Mouse (Mus musculus): Measurements from ENCODE around the gene Fbxo10. TPM values are rescaled to one million over a fixed set of nuclear protein-coding genes. Genes with fewer than 3 reads are reported as not detected.
"Not testable (repeated sequence)": the region's sequence is repeated elsewhere in the genome, so short reads cannot be mapped to it uniquely, and the experiment has no call there.

The Fbxo10 gene
- polyA plus RNA-seq, 1 experiment from 2014 or later: 9.3 TPM

- DNase-seq (ENCODE audit: low spot score) (no peak), ATAC-seq (replicated peaks; ENCODE audit: low FRiP score) (no peak)
- 82% methylated on average over 6 of the region's 6 CpGs for WGBS
- Histone ChIP-seq H3K27ac (ENCODE audit: low read depth, low read length) (no peak overlapping the region), H3K9ac (ENCODE audit: low read depth, low read length) (no peak overlapping the region), H3K36me3 (ENCODE audit: control insufficient read depth, insufficient read depth, low read length) (no peaks in the 10 kb centered on the region; the same call in 1 of the 2 replicates), H3K4me1 (replicated peaks; ENCODE audit: control insufficient read depth, insufficient read depth, low read length) (peaks cover 11% of the 10 kb centered on the region), H3K27me3 (replicated peaks; ENCODE audit: control insufficient read depth, insufficient read depth, low read length) (no peaks in the 10 kb centered on the region), H3K9me3 (ENCODE audit: control insufficient read depth, low read length) (no peaks in the 10 kb centered on the region), H3K4me2 (no peak overlapping the region), H3K4me3 (ENCODE audit: low read depth, low read length) (no peak overlapping the region)
Measured at GRCm38 (mm10) chr4:45000001-45000400, 84.4 kb downstream of the Fbxo10 start.

GRCm38 (mm10) chr4:44998071-44998470 is 86.3 kb downstream of the Fbxo10 start:
- Histone ChIP-seq H3K9me3 (ENCODE audit: control insufficient read depth, low read length) (no peaks in the 10 kb centered on the region), H3K27me3 (replicated peaks; ENCODE audit: control insufficient read depth, insufficient read depth, low read length) (no peaks in the 10 kb centered on the region), H3K9ac (ENCODE audit: low read depth, low read length) (no peak overlapping the region), H3K4me1 (replicated peaks; ENCODE audit: control insufficient read depth, insufficient read depth, low read length) (peaks cover 20% of the 10 kb centered on the region), H3K4me3 (ENCODE audit: low read depth, low read length) (no peak overlapping the region), H3K36me3 (ENCODE audit: control insufficient read depth, insufficient read depth, low read length) (peaks cover 3% of the 10 kb centered on the region), H3K4me2 (no peak overlapping the region), H3K27ac (ENCODE audit: low read depth, low read length) (no peak overlapping the region)
- DNase-seq (ENCODE audit: low spot score) (no peak), ATAC-seq (replicated peaks; ENCODE audit: low FRiP score) (no peak)
- WGBS: 76% methylated on average over 3 of the region's 3 CpGs

GRCm38 (mm10) chr4:44994776-44995175 is 89.6 kb downstream of the Fbxo10 start:
- Histone ChIP-seq H3K4me1 (replicated peaks; ENCODE audit: control insufficient read depth, insufficient read depth, low read length) (peaks cover 20% of the 10 kb centered on the region), H3K36me3 (ENCODE audit: control insufficient read depth, insufficient read depth, low read length) (peaks cover 17% of the 10 kb centered on the region), H3K27me3 (replicated peaks; ENCODE audit: control insufficient read depth, insufficient read depth, low read length) (no peaks in the 10 kb centered on the region), H3K4me3 (ENCODE audit: low read depth, low read length) (no peak overlapping the region), H3K9ac (ENCODE audit: low read depth, low read length) (no peak overlapping the region), H3K27ac (ENCODE audit: low read depth, low read length) (peak overlapping the region; percentile 70; the same call in 1 of the 2 replicates), H3K9me3 (ENCODE audit: control insufficient read depth, low read length) (no peaks in the 10 kb centered on the region), H3K4me2 (no peak overlapping the region)
- no peak for DNase-seq (ENCODE audit: low spot score)
- WGBS: 87% methylated on average over 18 of the region's 18 CpGs
- no peak for ATAC-seq (replicated peaks; ENCODE audit: low FRiP score)

GRCm38 (mm10) chr4:44993847-44994246 is 90.6 kb downstream of the Fbxo10 start:
- ATAC-seq (replicated peaks; ENCODE audit: low FRiP score) (peak; percentile 98), DNase-seq (ENCODE audit: low spot score) (no peak)
- Histone ChIP-seq H3K9me3 (ENCODE audit: control insufficient read depth, low read length) (no peaks in the 10 kb centered on the region), H3K4me2 (peak overlapping the region; percentile 46), H3K36me3 (ENCODE audit: control insufficient read depth, insufficient read depth, low read length) (peaks cover 19% of the 10 kb centered on the region), H3K27me3 (replicated peaks; ENCODE audit: control insufficient read depth, insufficient read depth, low read length) (no peaks in the 10 kb centered on the region), H3K27ac (ENCODE audit: low read depth, low read length) (peak overlapping the region; percentile 70), H3K4me3 (ENCODE audit: low read depth, low read length) (no peak overlapping the region), H3K9ac (ENCODE audit: low read depth, low read length) (peak overlapping the region; percentile 38), H3K4me1 (replicated peaks; ENCODE audit: control insufficient read depth, insufficient read depth, low read length) (peaks cover 20% of the 10 kb centered on the region)
- 53% methylated on average over 9 of the region's 9 CpGs for WGBS

GRCm38 (mm10) chr4:44993179-44993578 is 91.2 kb downstream of the Fbxo10 start:
- ATAC-seq (replicated peaks; ENCODE audit: low FRiP score); H3K4me2 ChIP-seq; H3K9me3 ChIP-seq (ENCODE audit: control insufficient read depth, low read length); DNase-seq (ENCODE audit: low spot score); H3K9ac ChIP-seq (ENCODE audit: low read depth, low read length); H3K27ac ChIP-seq (ENCODE audit: low read depth, low read length); H3K27me3 ChIP-seq (replicated peaks; ENCODE audit: control insufficient read depth, insufficient read depth, low read length); H3K4me3 ChIP-seq (ENCODE audit: low read depth, low read length): not testable (repeated sequence)
- Histone ChIP-seq H3K36me3 (ENCODE audit: control insufficient read depth, insufficient read depth, low read length) (peaks cover 24% of the 10 kb centered on the region), H3K4me1 (replicated peaks; ENCODE audit: control insufficient read depth, insufficient read depth, low read length) (peaks cover 20% of the 10 kb centered on the region)
- 90% methylated on average over 14 of the region's 14 CpGs for WGBS

GRCm38 (mm10) chr4:44992330-44992729 is 92.1 kb downstream of the Fbxo10 start:
- not testable (repeated sequence) for H3K9ac ChIP-seq (ENCODE audit: low read depth, low read length); H3K9me3 ChIP-seq (ENCODE audit: control insufficient read depth, low read length); ATAC-seq (replicated peaks; ENCODE audit: low FRiP score); H3K27me3 ChIP-seq (replicated peaks; ENCODE audit: control insufficient read depth, insufficient read depth, low read length); H3K4me3 ChIP-seq (ENCODE audit: low read depth, low read length); H3K27ac ChIP-seq (ENCODE audit: low read depth, low read length); DNase-seq (ENCODE audit: low spot score); H3K4me2 ChIP-seq
- Histone ChIP-seq H3K4me1 (replicated peaks; ENCODE audit: control insufficient read depth, insufficient read depth, low read length) (peaks cover 14% of the 10 kb centered on the region), H3K36me3 (ENCODE audit: control insufficient read depth, insufficient read depth, low read length) (peaks cover 28% of the 10 kb centered on the region)
- 90% methylated on average over 11 of the region's 11 CpGs for WGBS

GRCm38 (mm10) chr4:44990560-44990959 is 93.8 kb downstream of the Fbxo10 start:
- 86% methylated on average over 5 of the region's 5 CpGs for WGBS
- no peak overlapping the region for H3K4me3 ChIP-seq (ENCODE audit: low read depth, low read length)
- peaks cover 9% of the 10 kb centered on the region for H3K4me1 ChIP-seq (replicated peaks; ENCODE audit: control insufficient read depth, insufficient read depth, low read length)
- ATAC-seq (replicated peaks; ENCODE audit: low FRiP score) (no peak), DNase-seq (ENCODE audit: low spot score) (no peak)
- H3K9ac ChIP-seq (ENCODE audit: low read depth, low read length): no peak overlapping the region
- H3K4me2 ChIP-seq: no peak overlapping the region
- peaks cover 32% of the 10 kb centered on the region for H3K36me3 ChIP-seq (ENCODE audit: control insufficient read depth, insufficient read depth, low read length)
- H3K9me3 ChIP-seq (ENCODE audit: control insufficient read depth, low read length): no peaks in the 10 kb centered on the region
- no peak overlapping the region for H3K27ac ChIP-seq (ENCODE audit: low read depth, low read length)
- H3K27me3 ChIP-seq (replicated peaks; ENCODE audit: control insufficient read depth, insufficient read depth, low read length): no peaks in the 10 kb centered on the region

Other genes starting within 250 kb of the Fbxo10 start
- gene Grhpr, start 103.2 kb downstream of the Fbxo10 start, polyA plus RNA-seq (2014; fragmentation: Nextera tagmentation; extraction: Ambion mirVana): 128 and 139 TPM in 2 replicates
- 12.7 and 14.7 TPM in 2 replicates for gene Zbtb5, start 72.2 kb downstream of the Fbxo10 start, polyA plus RNA-seq (2014; fragmentation: Nextera tagmentation; extraction: Ambion mirVana)
- 58.6 and 58.8 TPM in 2 replicates for gene Polr1e, start 66.0 kb downstream of the Fbxo10 start, polyA plus RNA-seq (2014; fragmentation: Nextera tagmentation; extraction: Ambion mirVana)
- 445 and 480 TPM in 2 replicates for gene Tomm5, start 23.5 kb upstream of the Fbxo10 start, polyA plus RNA-seq (2014; fragmentation: Nextera tagmentation; extraction: Ambion mirVana)
- gene Frmpd1, start 100.3 kb upstream of the Fbxo10 start, polyA plus RNA-seq (2014; fragmentation: Nextera tagmentation; extraction: Ambion mirVana): 0.77 and 1.3 TPM in 2 replicates
- 16.5 and 17.8 TPM in 2 replicates for gene Trmt10b, start 212.5 kb upstream of the Fbxo10 start, polyA plus RNA-seq (2014; fragmentation: Nextera tagmentation; extraction: Ambion mirVana)

Data from liver, embryonic 11.5 days (tissue).